Mouse (Mus musculus): ENCODE results near the gene Fyttd1.

GRCm38 (mm10) chr16:32870231-32870630 is 7.1 kb upstream of the Fyttd1 start:
- TF ChIP-seq CTCF (IDR thresholded peaks at IDR 0.05; ENCODE audit: control insufficient read depth, insufficient read depth, insufficient read length), result no peak
- TF ChIP-seq USF1 (IDR thresholded peaks at IDR 0.05; ENCODE audit: low read depth), result no peak

All from C2C12 (cell line).